Mouse (Mus musculus) T-cell, adult 2 months (primary cell): ENCODE measurements around the gene Agap1.

ENCODE experiments used
- DNase-seq: peaks from one replicate; pipeline ENCODE4 v3.0.0; 2022; ENCODE audit warnings: low spot score

The Agap1 gene

DNA sequence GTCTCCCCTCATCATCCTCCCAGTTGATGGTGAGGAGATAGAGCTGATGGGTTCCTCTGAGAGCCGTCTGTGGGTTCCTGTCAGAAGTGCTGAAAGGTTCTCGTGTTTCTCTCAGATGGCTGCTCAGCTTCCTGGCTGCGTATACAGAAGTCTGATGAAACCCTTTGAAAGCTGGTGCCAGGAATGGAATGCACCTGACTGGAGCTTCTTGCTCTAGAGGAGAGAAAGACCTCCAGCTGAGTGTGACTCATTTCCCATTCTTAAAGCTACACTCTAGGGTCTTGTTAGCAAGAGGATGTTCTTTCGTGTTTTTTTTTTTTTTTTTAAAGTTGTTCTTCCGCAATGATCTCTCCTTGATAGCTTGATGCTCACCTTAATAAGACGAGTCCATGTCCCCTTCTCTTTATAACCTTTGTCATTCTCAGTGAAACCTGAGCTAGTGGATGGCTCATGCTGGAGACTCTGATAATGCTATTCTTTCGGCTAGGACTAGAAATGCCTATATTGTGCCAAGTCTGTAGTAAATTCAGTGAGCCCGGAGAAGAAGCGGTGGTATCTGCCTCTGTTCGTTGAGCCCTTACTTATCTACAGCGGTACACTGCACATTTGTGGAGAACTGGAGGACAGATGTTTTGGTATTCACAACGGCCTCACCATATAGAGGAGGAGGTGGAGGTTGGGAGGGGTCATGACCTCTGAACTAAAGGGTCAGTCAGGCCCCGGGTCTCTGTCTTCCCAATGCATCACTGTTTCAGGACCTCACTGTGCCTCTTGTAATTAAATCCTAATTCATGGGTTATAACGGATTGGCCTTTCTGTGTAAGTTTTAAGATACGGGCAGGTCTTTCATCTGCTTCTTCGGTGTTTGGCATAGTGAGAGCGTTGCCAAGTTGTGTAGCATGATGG lies 2.8 kb downstream of the Agap1 start:
- no peak for DNase-seq

GRCm38 (mm10) chr1:89461881-89462280 lies 7.3 kb downstream of the Agap1 start:
- DNase-seq = no peak

DNA sequence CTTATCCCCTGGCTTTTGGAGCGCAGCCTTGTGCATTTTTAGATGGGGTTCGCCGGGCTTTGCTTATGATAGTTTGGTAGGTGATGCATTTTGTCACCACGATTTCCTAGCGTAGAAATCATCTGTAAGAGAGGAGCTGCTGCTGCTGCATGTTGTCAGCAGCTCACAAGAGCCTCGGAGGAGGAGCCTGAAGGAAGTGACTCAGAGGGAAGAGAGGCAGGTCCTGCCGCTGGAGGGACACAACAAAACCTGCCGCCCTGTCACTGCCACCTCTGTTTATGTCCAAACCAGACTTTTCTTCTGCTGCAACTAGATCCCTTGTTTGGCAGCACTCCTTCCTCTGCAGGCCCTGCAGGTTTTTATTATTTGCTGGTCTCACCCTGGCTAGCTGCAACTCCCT lies 8.5 kb downstream of the Agap1 start:
- no peak for DNase-seq

DNA sequence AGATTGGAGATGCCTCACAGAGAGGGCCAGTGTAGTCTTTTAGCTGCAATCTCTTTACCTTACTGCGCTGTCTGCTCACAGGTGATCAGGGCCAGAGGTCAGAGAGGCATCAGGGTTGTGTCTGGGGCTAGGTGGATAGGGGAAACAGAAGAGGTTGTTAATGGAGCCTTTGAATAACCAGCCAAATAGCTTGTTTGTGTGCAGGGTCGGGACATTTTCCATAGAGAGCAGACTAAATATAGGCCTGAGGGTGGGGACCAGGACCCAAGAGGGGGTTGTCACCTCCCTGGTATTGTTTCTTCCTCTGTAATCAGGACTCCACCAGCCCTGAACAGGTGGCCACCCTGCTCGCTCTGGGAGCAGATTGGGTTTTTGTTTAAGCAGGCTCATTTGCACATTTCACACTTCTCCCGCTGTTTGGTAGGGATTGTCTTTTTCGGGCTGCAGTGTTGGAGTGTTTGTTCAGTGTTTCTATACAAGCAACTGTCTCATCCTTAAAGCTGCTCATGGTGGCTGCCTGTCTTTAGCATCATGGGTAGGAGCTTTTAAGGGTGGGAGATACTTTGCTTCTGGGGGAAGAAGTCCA lies 10.9 kb downstream of the Agap1 start:
- no peak for DNase-seq

DNA sequence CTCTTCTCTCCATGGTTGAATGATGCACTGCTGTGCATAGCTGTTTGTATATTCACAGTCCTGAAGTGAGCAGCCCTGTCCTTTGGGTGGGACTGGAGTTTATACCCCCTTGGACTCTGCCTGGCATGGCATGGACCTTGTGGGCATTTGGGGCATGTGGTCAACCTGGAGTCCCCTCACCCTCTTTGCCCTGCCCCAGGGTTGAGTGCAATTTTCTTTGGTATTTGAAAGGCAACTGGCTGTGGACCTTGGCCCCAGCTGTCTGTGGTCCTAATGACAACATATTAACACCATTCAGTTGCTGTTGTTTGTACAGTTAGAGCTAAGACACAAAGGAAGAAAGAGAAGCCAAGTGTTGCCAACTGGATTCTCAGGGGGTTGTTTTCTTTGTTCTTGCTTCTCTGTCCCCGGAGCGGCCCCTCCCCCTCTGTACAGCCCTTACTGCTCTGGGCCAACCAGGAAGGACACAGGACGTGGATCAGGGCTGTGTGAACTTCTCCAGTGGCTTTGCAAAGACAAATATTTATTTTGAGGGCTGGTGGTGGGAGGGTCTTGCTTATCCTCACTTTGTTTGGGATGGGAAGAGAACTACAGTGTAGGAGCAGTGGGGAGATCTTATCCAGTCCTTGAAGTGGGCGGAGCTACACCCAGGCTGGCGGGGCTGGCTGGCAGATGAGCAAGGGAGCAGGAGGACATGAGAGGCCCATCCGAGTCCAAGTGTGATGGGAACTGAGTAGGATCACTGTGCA lies 12.9 kb downstream of the Agap1 start:
- DNase-seq = no peak

- DNase-seq = no peak
These were observed 13.5 kb downstream of the Agap1 start for GRCm38 (mm10) chr1:89468141-89468540.

DNA sequence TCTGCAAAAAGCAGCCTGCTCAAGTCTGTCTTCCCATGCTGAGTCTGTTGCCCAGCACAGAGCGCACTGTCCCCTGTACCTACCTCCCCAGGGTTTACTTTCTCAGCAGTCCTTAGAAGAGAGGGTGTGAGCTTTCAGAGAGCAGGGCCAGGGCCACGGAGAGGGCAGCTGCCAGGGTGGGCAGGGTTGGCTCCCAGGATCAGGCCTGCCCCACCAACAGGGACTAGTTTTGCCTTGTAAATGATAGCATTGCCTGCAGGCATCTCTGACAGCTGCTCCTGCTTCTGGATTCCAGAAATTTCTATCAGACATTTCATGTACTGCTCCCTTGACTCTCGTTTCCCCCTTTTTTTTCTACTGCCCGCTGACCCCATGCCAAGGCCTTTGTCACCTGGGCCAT lies 16.8 kb downstream of the Agap1 start:
- DNase-seq = no peak

DNA sequence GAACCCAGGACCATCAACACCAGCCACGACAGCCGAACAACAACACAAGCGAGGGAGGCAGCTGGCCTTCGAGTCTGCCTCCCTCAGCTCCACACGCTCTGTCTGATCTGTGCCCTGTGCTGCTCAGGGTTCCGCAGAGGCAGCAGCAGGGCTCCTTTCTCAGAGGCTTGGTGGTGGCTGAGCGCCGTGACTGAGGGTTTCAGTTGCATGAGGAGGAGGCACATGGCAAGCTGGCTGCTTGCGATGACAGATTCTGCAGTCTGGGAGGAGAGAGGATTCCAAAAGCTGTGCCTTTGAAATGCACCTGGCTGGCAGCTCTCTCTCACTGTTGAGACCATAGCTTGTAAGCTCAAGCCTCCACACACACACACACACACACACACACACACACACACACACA lies 17.3 kb downstream of the Agap1 start:
- DNase-seq = no peak

- no peak for DNase-seq
These were observed 19.3 kb downstream of the Agap1 start for GRCm38 (mm10) chr1:89473946-89474345.

DNA sequence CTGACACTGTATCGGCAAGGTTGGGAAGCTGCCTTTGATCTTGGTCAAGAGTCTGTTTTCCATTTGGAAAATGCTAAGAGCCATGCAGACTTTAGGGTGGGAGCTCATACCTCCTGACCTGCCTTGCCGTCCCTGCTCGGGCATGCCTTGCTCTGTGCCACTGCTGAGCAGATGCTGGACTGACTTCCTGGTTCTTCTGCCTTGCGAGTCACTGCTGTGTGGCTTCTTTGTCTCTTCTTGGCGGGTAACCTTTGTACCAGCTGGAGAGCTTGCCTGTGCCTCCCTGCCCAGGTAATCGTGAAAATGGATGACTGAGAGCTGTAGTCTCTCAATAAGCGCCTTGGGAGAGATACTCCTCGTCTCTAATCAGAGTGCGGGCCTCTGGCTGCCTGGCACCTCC lies 20.2 kb downstream of the Agap1 start:
- no peak for DNase-seq

- no peak for DNase-seq
These were observed 22.4 kb downstream of the Agap1 start for GRCm38 (mm10) chr1:89477033-89477432.

DNA sequence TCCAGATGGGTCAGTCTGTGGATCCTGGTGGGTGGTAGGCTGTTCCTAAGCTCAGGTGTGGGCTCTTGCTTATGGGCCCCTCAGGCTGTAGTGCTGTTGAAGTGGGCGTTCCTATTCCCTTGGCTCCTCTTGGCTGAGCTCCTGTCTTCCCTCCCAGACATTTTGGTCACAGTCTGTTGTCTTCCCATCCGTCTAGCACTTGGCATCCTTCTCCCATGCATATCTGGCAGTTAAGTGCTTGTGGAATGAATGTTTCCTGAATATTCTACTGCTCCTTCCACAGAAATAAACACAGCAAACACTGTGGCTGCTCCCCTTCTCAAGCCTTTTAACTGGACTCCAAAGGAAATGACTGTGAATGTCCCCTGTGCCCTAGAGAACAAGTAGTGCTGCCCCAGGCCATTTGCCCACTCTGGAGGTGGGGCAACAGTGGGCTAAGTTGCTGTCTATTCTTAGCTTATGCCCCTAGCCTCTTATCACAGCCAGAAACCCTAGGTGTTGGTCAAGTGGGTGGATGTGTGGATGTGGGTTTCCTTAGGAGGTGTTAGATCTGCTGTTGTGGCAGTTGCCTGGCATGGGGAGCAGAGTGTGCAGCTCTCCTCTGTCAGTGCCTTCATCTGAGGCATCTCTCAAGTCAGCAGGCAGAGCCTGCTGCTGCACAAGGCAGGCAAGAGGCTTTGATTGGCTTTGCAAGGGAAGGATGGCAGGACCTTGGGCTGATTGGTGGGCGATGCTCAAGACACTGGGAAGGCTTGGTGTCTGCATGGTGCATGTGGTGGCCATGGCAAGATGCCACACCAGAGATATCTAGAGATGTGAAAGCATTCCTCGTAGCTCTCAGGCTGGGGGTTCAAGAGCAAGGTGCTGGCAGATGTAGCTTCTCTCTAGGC lies 24.2 kb downstream of the Agap1 start:
- DNase-seq = no peak

GRCm38 (mm10) chr1:89481154-89481553 lies 26.5 kb downstream of the Agap1 start:
- DNase-seq = no peak

GRCm38 (mm10) chr1:89482812-89483211 lies 28.2 kb downstream of the Agap1 start:
- DNase-seq = no peak

GRCm38 (mm10) chr1:89486891-89487290 lies 32.3 kb downstream of the Agap1 start:
- no peak for DNase-seq

- DNase-seq = no peak
These were observed 34.7 kb downstream of the Agap1 start for GRCm38 (mm10) chr1:89489111-89489971.

GRCm38 (mm10) chr1:89493177-89493576 lies 38.6 kb downstream of the Agap1 start:
- no peak for DNase-seq

- DNase-seq = no peak
These were observed 40.2 kb downstream of the Agap1 start for GRCm38 (mm10) chr1:89494816-89495215.

DNA sequence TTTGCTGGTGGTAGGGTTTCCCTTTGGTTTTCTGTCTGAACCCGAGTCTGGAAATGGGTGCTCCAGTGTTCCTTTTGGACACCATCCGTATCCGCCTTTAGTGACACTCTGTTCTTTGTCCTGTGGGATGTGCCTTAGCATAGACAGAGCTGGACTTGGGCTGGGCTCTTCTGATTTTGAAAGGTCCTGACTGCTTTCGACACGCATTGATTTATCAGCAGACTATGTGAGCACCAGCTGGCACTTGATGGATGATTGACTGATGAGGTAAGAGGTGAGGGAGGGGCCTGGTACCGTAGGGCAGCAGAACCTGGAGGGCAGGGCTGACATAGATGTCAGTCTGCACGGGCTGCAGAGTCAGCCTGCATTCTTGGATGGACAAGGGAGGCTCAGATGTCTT lies 41.6 kb downstream of the Agap1 start:
- no peak for DNase-seq

DNA sequence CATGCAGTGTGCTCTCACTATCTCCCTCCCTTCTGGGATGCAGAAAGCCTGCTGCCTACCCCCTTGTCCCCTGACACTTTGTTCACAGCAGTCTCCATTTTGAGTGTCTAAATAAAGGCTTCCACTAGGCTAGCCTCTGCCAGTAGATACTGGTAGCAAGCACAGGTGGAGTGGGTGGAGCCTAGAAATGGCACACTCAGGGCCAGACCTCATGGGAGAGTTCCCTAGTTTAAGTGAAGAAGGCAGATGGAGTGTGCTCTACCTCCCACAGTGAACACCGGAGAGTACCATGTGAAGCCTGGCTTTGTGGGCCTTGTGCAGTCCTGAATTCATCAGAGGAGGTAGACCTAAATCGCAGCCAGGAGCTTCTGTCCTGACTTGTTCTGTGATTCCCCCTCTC lies 46.3 kb downstream of the Agap1 start:
- no peak for DNase-seq

GRCm38 (mm10) chr1:89501346-89501745 lies 46.7 kb downstream of the Agap1 start:
- no peak for DNase-seq
